Mouse (Mus musculus) thymus, adult 2 months (tissue): ENCODE data around the gene Begain.

Experiments used
- CTCF ChIP-seq: fragments of 200-500 bp; IDR thresholded peaks from 2 replicates; pipeline ENCODE4 v1.5.1; 2012; ENCODE audit warnings: mild to moderate bottlenecking, control low read depth, low read length, moderate library complexity, borderline replicate concordance; ENCODE audit not compliant: control insufficient read depth, poor library complexity, insufficient read depth; ENCODE audit errors: extremely low read depth
- POLR2A ChIP-seq: fragments of 200-500 bp; IDR thresholded peaks from 2 replicates; pipeline ENCODE4 v1.6.1; 2012; ENCODE audit warnings: mild to moderate bottlenecking, low read length, control low read depth, moderate library complexity; ENCODE audit not compliant: control insufficient read depth, poor library complexity, insufficient read depth; ENCODE audit errors: extremely low read depth

DNA sequence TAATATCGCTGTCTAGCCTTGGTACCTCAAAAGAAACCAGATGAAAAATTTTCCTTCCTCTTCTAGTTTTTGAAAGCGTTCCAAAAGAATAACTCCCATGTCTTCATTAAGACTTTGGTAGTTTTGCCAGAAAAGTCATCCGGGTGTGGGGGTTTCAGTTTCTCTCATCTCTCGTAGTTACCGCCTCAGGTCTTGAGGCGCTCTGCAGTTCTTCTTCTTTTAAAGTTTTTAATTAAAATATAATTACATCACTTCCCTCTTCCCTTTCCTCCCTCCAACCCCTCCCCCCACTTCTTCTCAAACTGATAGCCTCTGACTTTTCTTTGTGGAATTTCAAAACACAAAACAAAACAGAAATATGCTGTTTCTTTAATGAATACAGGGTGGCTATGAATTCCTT is 6.1 kb upstream of the Begain start:
- TF ChIP-seq CTCF, result no peak
- TF ChIP-seq POLR2A, result no peak
